Mouse (Mus musculus): ENCODE measurements at regions not wholly inside any gene's neighbourhood (a gene's known extent, or its start where the extent isn't known, plus 50 kb on each side); places are given as distances from the start of the nearest gene placed in this dataset.

- in situ Hi-C loops (cut with MboI): no loop called here
Observed at GRCm38 (mm10) chr8:10713515-10714042, 294.7 kb downstream of the Irs2 start.

GRCm38 (mm10) chr8:10712118-10712689 is 296.1 kb downstream of the Irs2 start:
- in situ Hi-C loops (cut with MboI): no loop called here

GRCm38 (mm10) chr8:10711474-10711873 is 296.8 kb downstream of the Irs2 start:
- in situ Hi-C loops (cut with MboI): no loop called here

- in situ Hi-C loops (cut with MboI): no loop called here
Observed at GRCm38 (mm10) chr8:10708509-10708908, 299.7 kb downstream of the Irs2 start.

GRCm38 (mm10) chr8:10707122-10707521 is 301.1 kb downstream of the Irs2 start:
- in situ Hi-C loops (cut with MboI): no loop called here

GRCm38 (mm10) chr8:10705909-10706308 is 302.3 kb downstream of the Irs2 start:
- in situ Hi-C loops (cut with MboI): no loop called here

- in situ Hi-C loops (cut with MboI): no loop called here
Observed at GRCm38 (mm10) chr8:10702755-10703154, 305.5 kb downstream of the Irs2 start.

GRCm38 (mm10) chr8:10702248-10702647 is 306.0 kb downstream of the Irs2 start:
- in situ Hi-C loops (cut with MboI): no loop called here

GRCm38 (mm10) chr8:10701648-10702061 is 306.6 kb downstream of the Irs2 start:
- in situ Hi-C loops (cut with MboI): no loop called here

GRCm38 (mm10) chr8:10701226-10701625 is 307.0 kb downstream of the Irs2 start:
- in situ Hi-C loops (cut with MboI): no loop called here

- in situ Hi-C loops (cut with MboI): no loop called here
Observed at GRCm38 (mm10) chr8:10699669-10700068, 308.6 kb downstream of the Irs2 start.

- in situ Hi-C loops (cut with MboI): no loop called here
Observed at GRCm38 (mm10) chr8:10695181-10695580, 313.1 kb downstream of the Irs2 start.

GRCm38 (mm10) chr8:10690659-10691058 is 317.6 kb downstream of the Irs2 start:
- in situ Hi-C loops (cut with MboI): no loop called here

GRCm38 (mm10) chr8:10689881-10690280 is 318.4 kb downstream of the Irs2 start:
- in situ Hi-C loops (cut with MboI): no loop called here

GRCm38 (mm10) chr8:10687867-10688561 is 320.2 kb downstream of the Irs2 start:
- in situ Hi-C loops (cut with MboI): no loop called here

Data from mature B cell (primary cell).